Mouse (Mus musculus): ENCODE measurements around the gene Ptrh2.

DNA sequence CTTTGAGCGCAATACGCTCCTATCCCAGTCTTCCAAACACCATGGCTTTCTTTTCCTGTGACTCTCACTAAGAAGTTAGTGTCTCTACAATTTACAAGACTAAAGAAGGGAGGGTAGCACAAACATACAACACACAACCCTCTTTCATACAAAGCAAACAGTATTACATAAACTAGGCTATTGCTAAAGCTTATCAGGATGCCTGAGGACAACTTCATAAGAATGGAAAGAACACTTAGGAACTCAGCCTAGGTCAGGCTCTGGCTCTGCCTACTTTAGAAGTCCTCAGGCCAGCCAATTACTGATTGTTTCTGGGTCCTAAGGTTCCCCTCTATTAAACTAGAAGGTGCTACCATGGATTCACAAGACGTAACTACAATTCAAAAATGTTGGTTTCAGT, 3.1 kb upstream of the Ptrh2 start:
- TF ChIP-seq CTCF (IDR thresholded peaks at IDR 0.05; ENCODE audit: low read depth) (no peak), EP300 (IDR thresholded peaks at IDR 0.05; ENCODE audit: low read depth) (no peak)
